Mouse (Mus musculus): ENCODE results near the gene Tent4b. TPM values are rescaled to one million over a fixed set of nuclear protein-coding genes. Genes with fewer than 3 reads are reported as not detected.

Tent4b gene
- polyA plus RNA-seq, 1 experiment from 2014 or later = 6.2 TPM

DNA sequence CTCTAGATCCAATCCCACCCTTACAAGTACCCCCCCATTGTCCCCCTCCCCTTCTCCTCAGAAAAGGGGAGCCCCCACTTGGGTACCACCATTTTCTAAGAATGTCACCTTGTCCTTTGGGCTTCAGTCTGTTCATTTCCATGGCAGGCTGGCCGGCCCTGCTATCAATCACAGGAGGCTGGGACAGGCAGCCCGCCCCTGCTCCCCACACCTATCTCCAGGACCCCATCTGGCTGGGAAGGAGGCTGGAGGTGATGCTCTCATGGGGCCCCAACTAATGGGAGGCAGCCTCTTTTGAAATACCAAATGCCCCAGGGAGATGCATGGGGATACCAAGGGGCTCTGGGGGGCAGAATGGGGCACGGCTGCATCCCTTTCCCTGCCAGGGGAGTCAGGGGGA lies 93.9 kb downstream of the Tent4b start:
- Histone ChIP-seq H3K27me3 (ENCODE audit: control insufficient read depth, insufficient read depth, low read depth, low read length) (no peaks in the 10 kb centered on the region), H3K4me3 (ENCODE audit: low read length) (no peak overlapping the region), H3K9ac (ENCODE audit: low read length) (no peak overlapping the region), H3K9me3 (ENCODE audit: control insufficient read depth, low read length) (no peaks in the 10 kb centered on the region), H3K36me3 (ENCODE audit: control insufficient read depth, insufficient read depth, low read length) (no peaks in the 10 kb centered on the region), H3K4me1 (replicated peaks; ENCODE audit: control insufficient read depth, insufficient read depth, low read length) (peaks cover 3% of the 10 kb centered on the region; the same call in 1 of the 2 replicates), H3K27ac (ENCODE audit: low read length) (no peak overlapping the region), H3K4me2 (ENCODE audit: low read depth, low read length) (no peak overlapping the region)
- WGBS = 80% methylated on average over 3 of the region's 3 CpGs
- no peak for ATAC-seq (ENCODE audit: low read depth)

DNA sequence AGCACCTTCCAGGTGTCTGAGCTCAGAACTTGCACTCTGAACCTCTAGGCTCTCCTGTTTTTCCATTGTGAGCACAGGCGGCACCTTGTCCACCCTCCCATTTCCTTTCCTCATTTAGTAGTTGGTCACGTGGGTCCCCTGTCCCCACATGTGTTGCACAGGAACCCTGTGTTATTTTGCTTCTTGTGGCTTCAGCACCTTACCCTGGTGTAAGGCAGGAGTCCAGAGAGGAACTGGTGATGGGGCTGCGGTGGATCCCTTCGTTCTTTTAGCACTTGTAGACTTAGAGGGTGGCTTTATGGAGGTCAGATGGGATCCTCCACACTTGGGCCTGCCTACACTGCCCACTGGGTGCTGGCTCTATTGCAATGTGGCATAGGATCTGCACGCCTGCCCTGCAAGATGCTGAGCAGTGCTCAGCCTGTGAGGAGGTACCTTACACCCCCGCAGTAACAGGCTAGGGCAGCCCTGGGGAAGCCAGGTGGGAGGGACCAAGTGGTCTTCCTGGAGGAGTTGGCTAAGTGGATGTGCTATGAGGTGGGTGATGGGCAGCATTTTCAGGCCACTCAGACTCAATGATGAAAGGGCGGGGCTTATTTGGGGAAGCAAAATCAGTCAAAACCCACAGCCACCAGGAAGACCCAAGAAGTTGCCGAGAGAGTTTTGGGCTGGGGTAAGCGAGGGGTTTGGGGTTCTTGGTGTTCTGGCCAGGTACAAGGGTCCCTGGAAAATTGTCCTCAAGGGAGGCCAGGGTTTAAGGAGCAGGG lies 94.8 kb downstream of the Tent4b start:
- H3K4me3 ChIP-seq (ENCODE audit: low read length) = no peak overlapping the region
- H3K27ac ChIP-seq (ENCODE audit: low read length) = no peak overlapping the region
- no peak for ATAC-seq (ENCODE audit: low read depth)
- H3K9ac ChIP-seq (ENCODE audit: low read length) = no peak overlapping the region
- H3K4me2 ChIP-seq (ENCODE audit: low read depth, low read length) = no peak overlapping the region
- H3K36me3 ChIP-seq (ENCODE audit: control insufficient read depth, insufficient read depth, low read length) = no peaks in the 10 kb centered on the region
- H3K27me3 ChIP-seq (ENCODE audit: control insufficient read depth, insufficient read depth, low read depth, low read length) = no peaks in the 10 kb centered on the region
- peaks cover 2% of the 10 kb centered on the region; the same call in 1 of the 2 replicates for H3K4me1 ChIP-seq (replicated peaks; ENCODE audit: control insufficient read depth, insufficient read depth, low read length)
- WGBS = 84% methylated on average over 9 of the region's 9 CpGs
- no peaks in the 10 kb centered on the region for H3K9me3 ChIP-seq (ENCODE audit: control insufficient read depth, low read length)

GRCm38 (mm10) chr8:88294977-88295376 lies 96.0 kb downstream of the Tent4b start:
- Histone ChIP-seq H3K4me2 (ENCODE audit: low read depth, low read length) (no peak overlapping the region), H3K27me3 (ENCODE audit: control insufficient read depth, insufficient read depth, low read depth, low read length) (no peaks in the 10 kb centered on the region), H3K9ac (ENCODE audit: low read length) (no peak overlapping the region), H3K4me3 (ENCODE audit: low read length) (no peak overlapping the region), H3K27ac (ENCODE audit: low read length) (no peak overlapping the region), H3K4me1 (replicated peaks; ENCODE audit: control insufficient read depth, insufficient read depth, low read length) (peaks cover 2% of the 10 kb centered on the region; the same call in 1 of the 2 replicates), H3K36me3 (ENCODE audit: control insufficient read depth, insufficient read depth, low read length) (no peaks in the 10 kb centered on the region), H3K9me3 (ENCODE audit: control insufficient read depth, low read length) (no peaks in the 10 kb centered on the region)
- no peak for ATAC-seq (ENCODE audit: low read depth)
- 64% methylated on average over 2 of the region's 2 CpGs for WGBS

GRCm38 (mm10) chr8:88297976-88298732 lies 99.1 kb downstream of the Tent4b start:
- peaks cover 9% of the 10 kb centered on the region; the same call in 1 of the 2 replicates for H3K4me1 ChIP-seq (replicated peaks; ENCODE audit: control insufficient read depth, insufficient read depth, low read length)

DNA sequence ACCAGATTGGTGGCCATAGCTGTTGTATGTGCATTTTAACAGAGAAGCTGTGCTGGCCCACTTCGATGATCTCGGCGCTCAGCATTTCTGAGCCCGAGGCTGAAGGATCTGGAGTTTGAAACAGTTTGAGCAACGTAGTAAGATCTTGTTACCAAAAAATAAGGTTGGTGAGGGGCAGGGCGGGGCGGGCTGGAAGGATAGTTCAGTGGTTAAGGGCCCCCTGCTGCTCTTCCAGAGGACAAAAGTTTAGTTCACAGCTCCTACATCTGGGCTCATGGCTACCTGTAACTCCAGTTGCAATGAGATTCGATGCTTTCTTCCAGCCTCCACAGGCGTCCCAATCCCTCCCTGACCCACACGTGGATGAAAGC lies 99.7 kb downstream of the Tent4b start:
- Histone ChIP-seq H3K27ac (ENCODE audit: low read length) (no peak overlapping the region), H3K4me1 (replicated peaks; ENCODE audit: control insufficient read depth, insufficient read depth, low read length) (peaks cover 9% of the 10 kb centered on the region; the same call in 1 of the 2 replicates), H3K9me3 (ENCODE audit: control insufficient read depth, low read length) (no peaks in the 10 kb centered on the region), H3K36me3 (ENCODE audit: control insufficient read depth, insufficient read depth, low read length) (no peaks in the 10 kb centered on the region), H3K27me3 (ENCODE audit: control insufficient read depth, insufficient read depth, low read depth, low read length) (no peaks in the 10 kb centered on the region), H3K4me2 (ENCODE audit: low read depth, low read length) (no peak overlapping the region), H3K9ac (ENCODE audit: low read length) (no peak overlapping the region), H3K4me3 (ENCODE audit: low read length) (no peak overlapping the region)
- WGBS = 84% methylated on average over 10 of the region's 10 CpGs
- no peak for ATAC-seq (ENCODE audit: low read depth)

More at GRCm38 (mm10) chr8:88297976-88298732, 99.1 kb downstream of the Tent4b start:
- WGBS = 42% methylated on average over 12 of the region's 12 CpGs
- H3K9me3 ChIP-seq (ENCODE audit: control insufficient read depth, low read length) = no peaks in the 10 kb centered on the region
- no peak overlapping the region for H3K4me2 ChIP-seq (ENCODE audit: low read depth, low read length)
- no peaks in the 10 kb centered on the region for H3K27me3 ChIP-seq (ENCODE audit: control insufficient read depth, insufficient read depth, low read depth, low read length)
- H3K4me3 ChIP-seq (ENCODE audit: low read length) = no peak overlapping the region
- no peak for ATAC-seq (ENCODE audit: low read depth)
- H3K36me3 ChIP-seq (ENCODE audit: control insufficient read depth, insufficient read depth, low read length) = no peaks in the 10 kb centered on the region
- no peak overlapping the region for H3K9ac ChIP-seq (ENCODE audit: low read length)
- no peak overlapping the region for H3K27ac ChIP-seq (ENCODE audit: low read length)

- Histone ChIP-seq H3K4me2 (ENCODE audit: low read depth, low read length) (no peak overlapping the region), H3K4me3 (ENCODE audit: low read length) (no peak overlapping the region), H3K9ac (ENCODE audit: low read length) (no peak overlapping the region), H3K27me3 (ENCODE audit: control insufficient read depth, insufficient read depth, low read depth, low read length) (no peaks in the 10 kb centered on the region), H3K27ac (ENCODE audit: low read length) (no peak overlapping the region), H3K4me1 (replicated peaks; ENCODE audit: control insufficient read depth, insufficient read depth, low read length) (peaks cover 9% of the 10 kb centered on the region; the same call in 1 of the 2 replicates), H3K9me3 (ENCODE audit: control insufficient read depth, low read length) (no peaks in the 10 kb centered on the region), H3K36me3 (ENCODE audit: control insufficient read depth, insufficient read depth, low read length) (no peaks in the 10 kb centered on the region)
- ATAC-seq (ENCODE audit: low read depth) = no peak
- WGBS = 65% methylated on average over 10 of the region's 10 CpGs
Measured at GRCm38 (mm10) chr8:88299907-88300603, 101.0 kb downstream of the Tent4b start.

- H3K27ac ChIP-seq (ENCODE audit: low read length) = no peak overlapping the region
- peaks cover 9% of the 10 kb centered on the region; the same call in 1 of the 2 replicates for H3K4me1 ChIP-seq (replicated peaks; ENCODE audit: control insufficient read depth, insufficient read depth, low read length)
- H3K4me2 ChIP-seq (ENCODE audit: low read depth, low read length) = no peak overlapping the region
- H3K4me3 ChIP-seq (ENCODE audit: low read length) = no peak overlapping the region
- H3K9ac ChIP-seq (ENCODE audit: low read length) = 0 out of 2 replicates have a peak overlapping the region, but pooled peaks have one; percentile 11
- no peak for ATAC-seq (ENCODE audit: low read depth)
- H3K36me3 ChIP-seq (ENCODE audit: control insufficient read depth, insufficient read depth, low read length) = no peaks in the 10 kb centered on the region
- no peaks in the 10 kb centered on the region for H3K27me3 ChIP-seq (ENCODE audit: control insufficient read depth, insufficient read depth, low read depth, low read length)
- WGBS = 63% methylated on average over 15 of the region's 15 CpGs
- H3K9me3 ChIP-seq (ENCODE audit: control insufficient read depth, low read length) = no peaks in the 10 kb centered on the region
Measured at GRCm38 (mm10) chr8:88301589-88302437, 102.8 kb downstream of the Tent4b start.

- Histone ChIP-seq H3K9me3 (ENCODE audit: control insufficient read depth, low read length) (no peaks in the 10 kb centered on the region), H3K4me2 (ENCODE audit: low read depth, low read length) (no peak overlapping the region), H3K4me3 (ENCODE audit: low read length) (no peak overlapping the region), H3K27me3 (ENCODE audit: control insufficient read depth, insufficient read depth, low read depth, low read length) (no peaks in the 10 kb centered on the region), H3K4me1 (replicated peaks; ENCODE audit: control insufficient read depth, insufficient read depth, low read length) (0 out of 2 replicates have a peak, but pooled peaks cover 10% of the 10 kb centered on the region), H3K9ac (ENCODE audit: low read length) (no peak overlapping the region), H3K36me3 (ENCODE audit: control insufficient read depth, insufficient read depth, low read length) (no peaks in the 10 kb centered on the region), H3K27ac (ENCODE audit: low read length) (no peak overlapping the region)
- no peak for ATAC-seq (ENCODE audit: low read depth)
- 83% methylated on average over 4 of the region's 4 CpGs for WGBS
Measured at GRCm38 (mm10) chr8:88305814-88306213, 106.8 kb downstream of the Tent4b start.
